Mouse (Mus musculus): ENCODE results near the gene Herc4. TPM values are rescaled to one million over a fixed set of nuclear protein-coding genes. Genes with fewer than 3 reads are reported as not detected.
A peak's percentile ranks its signal among the peaks of the same experiment; 100 is the strongest.

The Herc4 gene
- polyA plus RNA-seq, 1 experiment = 71.4 TPM

GRCm38 (mm10) chr10:63238090-63238489, 5.5 kb upstream of the Herc4 start:
- Histone ChIP-seq H3K4me1 (ENCODE audit: control insufficient read depth, insufficient read depth, low read length) (no peaks in the 10 kb centered on the region; the same call in 1 of the 2 replicates), H3K27ac (ENCODE audit: control insufficient read depth, insufficient read depth, low read depth, low read length) (no peak overlapping the region), H3K36me3 (ENCODE audit: control insufficient read depth, insufficient read depth, low read length) (no peaks in the 10 kb centered on the region), H3K4me3 (ENCODE audit: control insufficient read depth, low read depth, low read length) (no peak overlapping the region), H3K27me3 (ENCODE audit: control insufficient read depth, insufficient read depth, low read length) (no peaks in the 10 kb centered on the region)
- TF ChIP-seq CTCF (IDR thresholded peaks at IDR 0.05; ENCODE audit: control insufficient read depth, insufficient read depth, insufficient replicate concordance, low read depth, low read length) = no peak
- TF ChIP-seq POLR2A (IDR thresholded peaks at IDR 0.05; ENCODE audit: control insufficient read depth, low read depth, low read length) = no peak

GRCm38 (mm10) chr10:63239848-63240247, 3.8 kb upstream of the Herc4 start:
- TF ChIP-seq CTCF (IDR thresholded peaks at IDR 0.05; ENCODE audit: control insufficient read depth, insufficient read depth, insufficient replicate concordance, low read depth, low read length) (no peak), POLR2A (IDR thresholded peaks at IDR 0.05; ENCODE audit: control insufficient read depth, low read depth, low read length) (no peak)
- H3K4me3 ChIP-seq (ENCODE audit: control insufficient read depth, low read depth, low read length) = no peak overlapping the region
- H3K36me3 ChIP-seq (ENCODE audit: control insufficient read depth, insufficient read depth, low read length) = no peaks in the 10 kb centered on the region
- no peaks in the 10 kb centered on the region for H3K27me3 ChIP-seq (ENCODE audit: control insufficient read depth, insufficient read depth, low read length)
- H3K27ac ChIP-seq (ENCODE audit: control insufficient read depth, insufficient read depth, low read depth, low read length) = no peak overlapping the region
- no peaks in the 10 kb centered on the region; the same call in 1 of the 2 replicates for H3K4me1 ChIP-seq (ENCODE audit: control insufficient read depth, insufficient read depth, low read length)

- Histone ChIP-seq H3K36me3 (ENCODE audit: control insufficient read depth, insufficient read depth, low read length) (no peaks in the 10 kb centered on the region), H3K4me1 (ENCODE audit: control insufficient read depth, insufficient read depth, low read length) (no peaks in the 10 kb centered on the region; the same call in 1 of the 2 replicates), H3K27ac (ENCODE audit: control insufficient read depth, insufficient read depth, low read depth, low read length) (no peak overlapping the region), H3K27me3 (ENCODE audit: control insufficient read depth, insufficient read depth, low read length) (no peaks in the 10 kb centered on the region), H3K4me3 (ENCODE audit: control insufficient read depth, low read depth, low read length) (no peak overlapping the region)
- TF ChIP-seq CTCF (IDR thresholded peaks at IDR 0.05; ENCODE audit: control insufficient read depth, insufficient read depth, insufficient replicate concordance, low read depth, low read length) (no peak), POLR2A (IDR thresholded peaks at IDR 0.05; ENCODE audit: control insufficient read depth, low read depth, low read length) (no peak)
Measured at GRCm38 (mm10) chr10:63240868-63241271, 2.7 kb upstream of the Herc4 start.

GRCm38 (mm10) chr10:63242798-63243435, 693 bp upstream of the Herc4 start:
- peaks cover 2% of the 10 kb centered on the region; the same call in 1 of the 2 replicates for H3K36me3 ChIP-seq (ENCODE audit: control insufficient read depth, insufficient read depth, low read length)
- H3K4me3 ChIP-seq (ENCODE audit: control insufficient read depth, low read depth, low read length) = peak overlapping the region; percentile 99; the same call in 1 of the 2 replicates
- H3K27ac ChIP-seq (ENCODE audit: control insufficient read depth, insufficient read depth, low read depth, low read length) = peak overlapping the region; percentile 54
- no peak for TF ChIP-seq POLR2A (IDR thresholded peaks at IDR 0.05; ENCODE audit: control insufficient read depth, low read depth, low read length)
- no peak for TF ChIP-seq CTCF (IDR thresholded peaks at IDR 0.05; ENCODE audit: control insufficient read depth, insufficient read depth, insufficient replicate concordance, low read depth, low read length)
- H3K27me3 ChIP-seq (ENCODE audit: control insufficient read depth, insufficient read depth, low read length) = no peaks in the 10 kb centered on the region
- no peaks in the 10 kb centered on the region; the same call in 1 of the 2 replicates for H3K4me1 ChIP-seq (ENCODE audit: control insufficient read depth, insufficient read depth, low read length)

- no peak for TF ChIP-seq CTCF (IDR thresholded peaks at IDR 0.05; ENCODE audit: control insufficient read depth, insufficient read depth, insufficient replicate concordance, low read depth, low read length)
- TF ChIP-seq POLR2A (IDR thresholded peaks at IDR 0.05; ENCODE audit: control insufficient read depth, low read depth, low read length) = no peak
- Histone ChIP-seq H3K27me3 (ENCODE audit: control insufficient read depth, insufficient read depth, low read length) (no peaks in the 10 kb centered on the region), H3K36me3 (ENCODE audit: control insufficient read depth, insufficient read depth, low read length) (peaks cover 2% of the 10 kb centered on the region; the same call in 1 of the 2 replicates), H3K4me1 (ENCODE audit: control insufficient read depth, insufficient read depth, low read length) (no peaks in the 10 kb centered on the region; the same call in 1 of the 2 replicates), H3K4me3 (ENCODE audit: control insufficient read depth, low read depth, low read length) (peak overlapping the region; percentile 99), H3K27ac (ENCODE audit: control insufficient read depth, insufficient read depth, low read depth, low read length) (peak overlapping the region; percentile 97)
Measured at GRCm38 (mm10) chr10:63244055-63244671, 553 bp downstream of the Herc4 start.

GRCm38 (mm10) chr10:63244746-63245145, 1.1 kb downstream of the Herc4 start:
- Histone ChIP-seq H3K36me3 (ENCODE audit: control insufficient read depth, insufficient read depth, low read length) (peaks cover 2% of the 10 kb centered on the region; the same call in 1 of the 2 replicates), H3K27me3 (ENCODE audit: control insufficient read depth, insufficient read depth, low read length) (no peaks in the 10 kb centered on the region), H3K27ac (ENCODE audit: control insufficient read depth, insufficient read depth, low read depth, low read length) (no peak overlapping the region; the same call in 1 of the 2 replicates), H3K4me1 (ENCODE audit: control insufficient read depth, insufficient read depth, low read length) (no peaks in the 10 kb centered on the region; the same call in 1 of the 2 replicates), H3K4me3 (ENCODE audit: control insufficient read depth, low read depth, low read length) (peak overlapping the region; percentile 99)
- no peak for TF ChIP-seq CTCF (IDR thresholded peaks at IDR 0.05; ENCODE audit: control insufficient read depth, insufficient read depth, insufficient replicate concordance, low read depth, low read length)
- no peak for TF ChIP-seq POLR2A (IDR thresholded peaks at IDR 0.05; ENCODE audit: control insufficient read depth, low read depth, low read length)

GRCm38 (mm10) chr10:63245846-63246245, 2.2 kb downstream of the Herc4 start:
- Histone ChIP-seq H3K36me3 (ENCODE audit: control insufficient read depth, insufficient read depth, low read length) (peaks cover 2% of the 10 kb centered on the region; the same call in 1 of the 2 replicates), H3K4me3 (ENCODE audit: control insufficient read depth, low read depth, low read length) (peak overlapping the region; percentile 66; the same call in 1 of the 2 replicates), H3K4me1 (ENCODE audit: control insufficient read depth, insufficient read depth, low read length) (no peaks in the 10 kb centered on the region), H3K27ac (ENCODE audit: control insufficient read depth, insufficient read depth, low read depth, low read length) (no peak overlapping the region), H3K27me3 (ENCODE audit: control insufficient read depth, insufficient read depth, low read length) (no peaks in the 10 kb centered on the region)
- TF ChIP-seq CTCF (IDR thresholded peaks at IDR 0.05; ENCODE audit: control insufficient read depth, insufficient read depth, insufficient replicate concordance, low read depth, low read length) = no peak
- TF ChIP-seq POLR2A (IDR thresholded peaks at IDR 0.05; ENCODE audit: control insufficient read depth, low read depth, low read length) = no peak
